ENCODE assay signal across 8 mouse cellular contexts in genomic region chr5:53809115-53809991, GRCm38 (mm10). TPM values are rescaled to one million over a fixed set of nuclear protein-coding genes. Genes with fewer than 3 reads are reported as not detected.
DNase-seq lines count a peak whose midpoint lies in the region; ATAC-seq lines count a peak whose summit lies in the region.

TSS of gene Tbc1d19 (plus strand) at chr5:53809606.

- no peaks in the 10 kb centered on the region for H3K36me3 ChIP-seq in forebrain, embryonic 11.5 days (ENCODE audit: control insufficient read depth, insufficient read depth, low read length)
- no peaks in the 10 kb centered on the region for H3K36me3 ChIP-seq in heart, embryonic 15.5 days
- no peaks in the 10 kb centered on the region for H3K36me3 ChIP-seq in liver, embryonic 13.5 days
- no peaks in the 10 kb centered on the region for H3K36me3 ChIP-seq in stomach, embryonic 14.5 days (ENCODE audit: control insufficient read depth, insufficient read depth, low read length)

- peak within 1 kb of the TSS; percentile 74 for H3K4me3 ChIP-seq in forebrain, embryonic 11.5 days (ENCODE audit: low read depth, low read length)
- peak within 1 kb of the TSS; percentile 95 for H3K4me3 ChIP-seq in heart, embryonic 15.5 days
- peak within 1 kb of the TSS; percentile 70 for H3K4me3 ChIP-seq in liver, embryonic 13.5 days (replicated peaks)
- H3K4me3 ChIP-seq in stomach, embryonic 14.5 days (ENCODE audit: low read depth, low read length), result peak within 1 kb of the TSS; percentile 86

- H3K4me1 ChIP-seq in forebrain, embryonic 11.5 days (replicated peaks; ENCODE audit: control insufficient read depth, insufficient read depth, low read length), result no peaks in the 10 kb centered on the region
- H3K4me1 ChIP-seq in heart, embryonic 15.5 days (replicated peaks), result 0 out of 2 replicates have a peak, but pooled peaks cover 6% of the 10 kb centered on the region
- H3K4me1 ChIP-seq in liver, embryonic 13.5 days (replicated peaks), result peaks cover 9% of the 10 kb centered on the region
- 0 out of 2 replicates have a peak, but pooled peaks cover 2% of the 10 kb centered on the region for H3K4me1 ChIP-seq in stomach, embryonic 14.5 days (ENCODE audit: control insufficient read depth, insufficient read depth, low read length)

- peak within 1 kb of the TSS; percentile 80 for H3K9ac ChIP-seq in forebrain, embryonic 11.5 days (ENCODE audit: low read length)
- H3K9ac ChIP-seq in heart, embryonic 15.5 days, result peak within 1 kb of the TSS; percentile 75
- H3K9ac ChIP-seq in liver, embryonic 13.5 days, result peak within 1 kb of the TSS; percentile 70
- peak within 1 kb of the TSS; percentile 61 for H3K9ac ChIP-seq in stomach, embryonic 14.5 days (replicated peaks; ENCODE audit: low read depth, low read length)

- WGBS in forebrain, embryonic 11.5 days, result 6% methylated on average over 36 of the region's 36 CpGs
- 7% methylated on average over 36 of the region's 36 CpGs for WGBS in heart, embryonic 15.5 days
- 6% methylated on average over 36 of the region's 36 CpGs for WGBS in liver, embryonic 13.5 days (ENCODE audit: insufficient replicate concordance)
- WGBS in stomach, embryonic 14.5 days, result 5% methylated on average over 36 of the region's 36 CpGs

- peak; percentile 44 for DNase-seq in c-Kit-positive CD71-positive TER-119-negative erythroid progenitor cells, embryonic 14.5 days (ENCODE audit: low read depth)
- DNase-seq in forebrain, embryonic 11.5 days (ENCODE audit: low spot score), result peak; percentile 91
- peak; percentile 91 for DNase-seq in kidney, postnatal 14 days
- DNase-seq in liver, embryonic 13.5 days, result peak; percentile 59
- DNase-seq in natural killer cell, adult 2 months (ENCODE audit: low spot score in 2 of 2), result peak; percentile 48 to 62

- no peaks in the 10 kb centered on the region for H3K27me3 ChIP-seq in forebrain, embryonic 11.5 days (ENCODE audit: control insufficient read depth, insufficient read depth, low read length)
- no peaks in the 10 kb centered on the region for H3K27me3 ChIP-seq in heart, embryonic 15.5 days
- H3K27me3 ChIP-seq in liver, embryonic 13.5 days, result no peaks in the 10 kb centered on the region
- H3K27me3 ChIP-seq in stomach, embryonic 14.5 days (ENCODE audit: control insufficient read depth, insufficient read depth, low read length), result no peaks in the 10 kb centered on the region

- H3K9me3 ChIP-seq in forebrain, embryonic 11.5 days (ENCODE audit: control insufficient read depth, low read length), result no peaks in the 10 kb centered on the region
- no peaks in the 10 kb centered on the region for H3K9me3 ChIP-seq in heart, embryonic 15.5 days (replicated peaks)
- H3K9me3 ChIP-seq in liver, embryonic 13.5 days (replicated peaks), result no peaks in the 10 kb centered on the region
- no peaks in the 10 kb centered on the region for H3K9me3 ChIP-seq in stomach, embryonic 14.5 days (ENCODE audit: control insufficient read depth, low read depth, low read length)

- H3K4me2 ChIP-seq in forebrain, embryonic 11.5 days (ENCODE audit: low read depth, low read length, severe bottlenecking), result peak within 1 kb of the TSS; percentile 64
- peak within 1 kb of the TSS; percentile 72 for H3K4me2 ChIP-seq in heart, embryonic 15.5 days
- peak within 1 kb of the TSS; percentile 72 for H3K4me2 ChIP-seq in liver, embryonic 13.5 days
- H3K4me2 ChIP-seq in stomach, embryonic 14.5 days (replicated peaks; ENCODE audit: low read depth, low read length), result peak within 1 kb of the TSS; percentile 75

- no peak within 1 kb of the TSS for H3K27ac ChIP-seq in forebrain, embryonic 11.5 days (ENCODE audit: low read depth, low read length)
- peak within 1 kb of the TSS; percentile 58; the same call in 1 of the 2 replicates for H3K27ac ChIP-seq in heart, embryonic 15.5 days
- no peak within 1 kb of the TSS for H3K27ac ChIP-seq in liver, embryonic 13.5 days
- peak within 1 kb of the TSS; percentile 10; the same call in 1 of the 2 replicates for H3K27ac ChIP-seq in stomach, embryonic 14.5 days (ENCODE audit: low read length)

- peak; percentile 92 for ATAC-seq in CD4-positive, CD25-positive, alpha-beta regulatory T cell, adult 4 months
- peak; percentile 98 for ATAC-seq in forebrain, embryonic 11.5 days (replicated peaks; ENCODE audit: low FRiP score)
- ATAC-seq in heart, embryonic 15.5 days (replicated peaks; ENCODE audit: insufficient number of reproducible peaks, insufficient read depth, low FRiP score, low read depth), result peak; percentile 94
- ATAC-seq in liver, embryonic 13.5 days (ENCODE audit: low read depth), result peak; percentile 94
- ATAC-seq in stomach, embryonic 14.5 days (ENCODE audit: insufficient number of reproducible peaks, insufficient read depth, low FRiP score, low read depth), result peak; percentile 98

RNA-seq across cellular contexts. Expression of gene Tbc1d19, which starts in this region (rescaled TPM):
- 1 to 10 TPM; 9.0 to 9.2 TPM for polyA plus RNA-seq in CD4-positive, CD25-positive, alpha-beta regulatory T cell, adult 4 months (2017; shearing (Covaris generic))
- polyA plus RNA-seq in forebrain, embryonic 11.5 days (2014; fragmentation: Nextera tagmentation; extraction: Ambion mirVana), result 56.3 and 63.5 TPM in 2 replicates
- 30.2 and 32.1 TPM in 2 replicates for polyA plus RNA-seq in heart, embryonic 15.5 days (2015; fragmentation: Nextera tagmentation; extraction: Ambion mirVana)
- polyA plus RNA-seq in liver, embryonic 13.5 days (2015; fragmentation: Nextera tagmentation; extraction: Ambion mirVana), result 6.2 and 7.4 TPM in 2 replicates
- 46.6 and 51.0 TPM in 2 replicates for polyA plus RNA-seq in stomach, embryonic 14.5 days (2014; fragmentation: Nextera tagmentation; extraction: Ambion mirVana)

Comparison
In these comparisons a context has a peak if more than half of its experiments do, and no peak if none do; other contexts are left out.
1. H3K27ac ChIP-seq: peak in heart, embryonic 15.5 days (single experiment) and stomach, embryonic 14.5 days (single experiment); none in forebrain, embryonic 11.5 days (single experiment) and liver, embryonic 13.5 days (single experiment).
2. Peak in every context shown above with its lines, with median percentiles within 50 percentile points of each other: ATAC-seq, DNase-seq, H3K4me2 ChIP-seq, H3K4me3 ChIP-seq and H3K9ac ChIP-seq.